13 mouse cellular contexts compared by ENCODE assay signal in genomic region chr5:146078945-146079344, GRCm38 (mm10). TPM values are rescaled to one million over a fixed set of nuclear protein-coding genes. Genes with fewer than 3 reads are reported as not detected.
"Had no signal": no experiment of that assay in that cellular context is flagged by ENCODE, and none has a peak within 500 bp of the region (broad histone marks: within the 10 kb centered on the region; RNA-seq: fewer than 3 reads in every experiment).

TSS of gene Cyp3a59 (plus strand) at chr5:146079257.

RNA-seq across cellular contexts. Expression of gene Cyp3a59, which starts in this region (rescaled TPM):
- total RNA-seq: neutrophil, adult 5-6 weeks had no signal
- polyA plus RNA-seq: neural tube, embryonic 13.5 days; neural tube, embryonic 14.5 days; neural tube, embryonic 15.5 days; spleen, adult 2 months; stomach, embryonic 14.5 days; stomach, embryonic 15.5 days; stomach, embryonic 16.5 days; stomach, postnatal 0 days; testis, adult 2 months; thymus, adult 2 months; thymus, postnatal 0 days; urinary bladder, adult 2 months had no signal
